Mouse (Mus musculus) forebrain, embryonic 10.5 days (tissue): ENCODE results near the gene Rcvrn. TPM values are rescaled to one million over a fixed set of nuclear protein-coding genes. Genes with fewer than 3 reads are reported as not detected.

ENCODE experiments used
- DNase-seq: peaks from one replicate; pipeline ENCODE4 v3.0.0-alpha.2; 2017; ENCODE audit warnings: low spot score; ENCODE audit errors: extremely low spot score
- H3K27ac ChIP-seq: fragments of 300-500 bp; sonication (generic); 2 replicates; pipeline ENCODE4 v1.5.1; 2016; ENCODE audit warnings: mild to moderate bottlenecking
- H3K27me3 ChIP-seq: fragments of 300-500 bp; sonication (generic); 2 replicates; pipeline ENCODE4 v1.6.1; 2016; ENCODE audit warnings: mild to moderate bottlenecking; ENCODE audit not compliant: poor library complexity, severe bottlenecking
- H3K36me3 ChIP-seq: fragments of 300-500 bp; sonication (generic); replicated peaks from 2 replicates; pipeline ENCODE4 v1.6.1; 2016; ENCODE audit warnings: mild to moderate bottlenecking, moderate library complexity
- H3K4me1 ChIP-seq: fragments of 300-500 bp; sonication (generic); 2 replicates; pipeline ENCODE4 v1.6.1; 2016
- H3K4me3 ChIP-seq: fragments of 300-500 bp; sonication (generic); 2 replicates; pipeline ENCODE4 v1.5.1; 2016; ENCODE audit warnings: mild to moderate bottlenecking, moderate library complexity
- H3K9me3 ChIP-seq: fragments of 300-500 bp; sonication (generic); 2 replicates; pipeline ENCODE4 v1.6.1; 2016; ENCODE audit warnings: mild to moderate bottlenecking, moderate library complexity
- WGBS: fragments of 180-500 bp; shearing (Covaris S2); methylation state at CpG from one replicate; pipeline ENCODE4 v1.1.7; 2016; 5-methylcytosine and 5-hydroxymethylcytosine counted together
- polyA plus RNA-seq: library from polyadenylated mRNA; unstranded; fragments of >200 nt; fragmentation: Nextera tagmentation; extraction: Ambion mirVana; gene quantifications from 2 replicates; pipeline ENCODE4 v1.2.1, GENCODE M21; 2016

Rcvrn gene
- polyA plus RNA-seq, 1 experiment from 2014 or later: not detected

DNA sequence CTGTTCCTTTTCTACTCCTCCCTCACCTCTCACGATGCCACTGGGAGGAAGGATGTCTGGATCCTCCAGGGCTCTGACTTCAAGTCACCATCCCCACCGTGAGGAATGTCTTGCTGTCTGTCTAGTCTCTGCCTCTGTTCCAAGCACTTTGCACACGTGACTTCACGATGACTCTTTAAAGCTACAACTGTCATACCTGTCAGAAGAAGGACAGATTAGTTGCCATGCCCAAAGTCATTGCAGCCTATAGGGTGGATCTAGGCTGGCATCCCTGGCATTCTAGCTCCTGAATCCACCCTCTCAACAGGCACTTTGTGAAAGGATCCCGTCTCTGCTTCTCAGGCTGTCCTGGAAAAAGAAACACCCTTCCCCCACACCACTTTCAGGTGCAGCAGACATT, 15.8 kb upstream of the Rcvrn start:
- H3K9me3 ChIP-seq: no peaks in the 10 kb centered on the region
- WGBS: 73% methylated on average over 5 of the region's 5 CpGs
- H3K27me3 ChIP-seq: no peaks in the 10 kb centered on the region
- no peaks in the 10 kb centered on the region for H3K4me1 ChIP-seq
- no peak for DNase-seq
- no peak overlapping the region for H3K27ac ChIP-seq
- no peak overlapping the region for H3K4me3 ChIP-seq
- H3K36me3 ChIP-seq: no peaks in the 10 kb centered on the region

DNA sequence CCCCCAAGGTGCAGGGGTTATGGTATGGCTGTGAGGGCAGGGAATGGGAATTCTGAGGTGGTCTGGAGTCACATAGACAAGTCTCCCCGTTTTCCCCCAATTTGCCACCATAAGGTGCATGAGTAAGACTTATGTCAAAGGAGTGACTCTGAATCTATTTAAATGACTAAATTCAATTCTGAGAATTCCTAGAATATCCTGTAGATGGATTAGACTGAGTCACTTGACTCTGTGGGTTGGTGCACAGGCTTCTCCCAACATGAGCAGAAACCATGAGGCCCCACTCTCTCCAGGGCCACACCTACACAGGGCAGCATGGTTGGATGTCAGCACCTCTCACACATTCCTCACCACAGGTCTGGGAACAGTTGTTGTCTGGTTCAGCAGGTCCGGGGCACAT, 15.2 kb upstream of the Rcvrn start:
- H3K27me3 ChIP-seq: no peaks in the 10 kb centered on the region
- no peaks in the 10 kb centered on the region for H3K9me3 ChIP-seq
- H3K27ac ChIP-seq: no peak overlapping the region
- H3K4me3 ChIP-seq: no peak overlapping the region
- no peaks in the 10 kb centered on the region for H3K36me3 ChIP-seq
- no peaks in the 10 kb centered on the region for H3K4me1 ChIP-seq
- 92% methylated on average over 2 of the region's 2 CpGs for WGBS
- no peak for DNase-seq

DNA sequence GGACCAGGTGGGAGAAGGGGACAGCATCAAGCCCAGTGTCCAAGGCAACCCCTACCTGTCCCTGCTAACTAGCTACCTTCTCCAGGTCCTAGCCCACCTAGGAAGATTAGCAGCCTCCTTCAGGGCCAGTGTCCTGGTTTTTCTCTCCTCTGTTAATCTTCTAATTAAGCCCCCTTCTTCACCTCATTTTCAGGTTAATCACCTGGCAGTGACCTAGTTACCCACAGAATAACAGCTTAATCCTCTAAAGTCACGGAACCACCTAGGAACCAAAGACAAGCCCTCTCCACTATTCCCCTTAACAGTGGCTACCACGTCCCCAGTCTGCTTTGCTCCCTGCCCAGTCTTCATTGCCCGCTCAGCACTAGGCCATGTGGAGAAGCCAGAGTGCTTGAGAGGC, 13.3 kb upstream of the Rcvrn start:
- Histone ChIP-seq H3K9me3 (no peaks in the 10 kb centered on the region), H3K4me3 (no peak overlapping the region), H3K36me3 (no peaks in the 10 kb centered on the region), H3K27ac (no peak overlapping the region), H3K27me3 (no peaks in the 10 kb centered on the region), H3K4me1 (0 out of 2 replicates have a peak, but pooled peaks cover 4% of the 10 kb centered on the region)
- 74% methylated on average over 3 of the region's 3 CpGs for WGBS
- no peak for DNase-seq

DNA sequence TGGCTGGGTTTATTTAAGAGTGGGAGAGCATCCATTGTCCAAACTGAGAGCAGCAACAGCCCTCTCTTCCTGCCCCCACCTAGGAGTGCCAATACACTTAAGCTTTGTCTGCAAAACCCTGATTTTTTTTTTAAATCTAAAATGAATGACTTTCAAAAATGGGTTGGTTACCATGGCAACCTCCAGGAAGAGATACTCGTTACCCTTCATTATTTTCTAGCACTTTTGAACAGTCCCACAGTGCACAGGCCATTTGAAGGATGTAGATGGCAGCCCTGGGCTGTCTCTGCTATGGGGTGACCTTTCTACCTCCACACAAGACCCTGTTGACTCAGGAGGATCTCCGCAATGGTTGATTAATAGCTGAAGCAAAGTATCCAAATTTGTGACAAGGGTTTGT, 9.0 kb upstream of the Rcvrn start:
- Histone ChIP-seq H3K4me1 (peaks cover 13% of the 10 kb centered on the region; the same call in 1 of the 2 replicates), H3K27ac (no peak overlapping the region), H3K4me3 (no peak overlapping the region), H3K9me3 (no peaks in the 10 kb centered on the region), H3K36me3 (no peaks in the 10 kb centered on the region), H3K27me3 (no peaks in the 10 kb centered on the region)
- WGBS: 77% methylated on average over 2 of the region's 2 CpGs
- no peak for DNase-seq

DNA sequence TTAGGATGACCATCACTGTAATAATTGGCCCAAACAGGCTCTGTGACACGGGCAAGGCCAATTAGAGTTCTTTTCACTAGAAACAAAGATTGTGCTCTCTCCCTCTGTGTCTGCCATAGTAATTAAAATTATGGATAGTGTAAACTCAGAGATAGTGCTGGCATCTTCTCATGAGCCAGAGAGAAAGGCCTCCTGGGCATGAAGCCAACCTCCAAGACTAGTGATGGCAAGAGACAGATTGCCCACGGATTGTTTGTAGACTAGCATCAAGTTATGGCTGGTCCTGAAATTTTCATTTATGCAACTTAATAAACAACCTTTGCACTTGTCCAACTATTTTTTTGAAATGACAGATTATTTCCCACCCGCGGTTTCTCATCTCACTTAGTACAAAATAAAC, 17.9 kb downstream of the Rcvrn start:
- H3K4me3 ChIP-seq: no peak overlapping the region
- H3K9me3 ChIP-seq: no peaks in the 10 kb centered on the region
- H3K36me3 ChIP-seq: no peaks in the 10 kb centered on the region
- no peaks in the 10 kb centered on the region for H3K27me3 ChIP-seq
- H3K4me1 ChIP-seq: no peaks in the 10 kb centered on the region
- 91% methylated on average over 4 of the region's 4 CpGs for WGBS
- H3K27ac ChIP-seq: no peak overlapping the region
- DNase-seq: no peak

DNA sequence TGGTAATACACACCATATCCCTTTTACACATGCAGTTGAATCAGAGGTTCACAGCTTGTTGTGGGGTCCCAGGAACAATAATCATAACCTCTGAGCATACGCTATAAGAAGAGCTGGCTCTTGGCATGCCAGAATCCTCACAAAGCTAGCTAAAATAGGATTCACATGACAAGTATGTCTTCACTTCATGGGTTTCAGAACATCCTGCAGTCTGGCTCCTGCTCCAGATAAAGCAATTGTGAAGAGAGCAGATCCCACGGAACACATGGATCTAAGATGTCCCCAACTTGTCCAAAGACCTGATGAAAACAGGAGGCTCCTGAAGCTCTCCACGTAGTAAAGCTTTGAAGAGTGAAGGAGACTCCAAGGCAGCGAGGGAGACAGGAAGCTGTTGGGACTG, 20.3 kb downstream of the Rcvrn start:
- no peak for DNase-seq
- Histone ChIP-seq H3K4me1 (no peaks in the 10 kb centered on the region), H3K4me3 (no peak overlapping the region), H3K27me3 (no peaks in the 10 kb centered on the region), H3K36me3 (no peaks in the 10 kb centered on the region), H3K9me3 (no peaks in the 10 kb centered on the region), H3K27ac (no peak overlapping the region)
- 90% methylated on average over 4 of the region's 4 CpGs for WGBS

DNA sequence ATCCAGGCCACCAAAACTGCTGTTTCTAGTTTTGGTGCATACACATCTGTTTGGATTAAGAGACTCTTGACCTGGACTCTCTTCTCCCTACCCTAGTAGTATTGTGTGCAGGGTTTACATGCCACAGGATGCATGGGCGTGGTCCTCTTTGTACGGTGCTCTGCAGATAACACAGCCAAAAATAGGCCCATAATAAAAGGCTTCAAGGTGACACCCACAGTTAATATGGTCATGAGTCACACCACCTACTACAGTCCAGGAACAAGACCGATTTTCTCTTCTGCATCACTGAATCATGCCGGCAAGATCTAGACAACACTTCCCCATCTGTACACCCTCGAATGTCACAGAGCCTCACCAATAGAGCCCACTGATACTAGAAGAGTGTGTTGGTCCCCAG, 26.4 kb downstream of the Rcvrn start:
- Histone ChIP-seq H3K36me3 (no peaks in the 10 kb centered on the region), H3K27me3 (no peaks in the 10 kb centered on the region), H3K9me3 (no peaks in the 10 kb centered on the region), H3K4me1 (no peaks in the 10 kb centered on the region), H3K27ac (no peak overlapping the region), H3K4me3 (no peak overlapping the region)
- WGBS: 89% methylated on average over 5 of the region's 5 CpGs
- DNase-seq: no peak

DNA sequence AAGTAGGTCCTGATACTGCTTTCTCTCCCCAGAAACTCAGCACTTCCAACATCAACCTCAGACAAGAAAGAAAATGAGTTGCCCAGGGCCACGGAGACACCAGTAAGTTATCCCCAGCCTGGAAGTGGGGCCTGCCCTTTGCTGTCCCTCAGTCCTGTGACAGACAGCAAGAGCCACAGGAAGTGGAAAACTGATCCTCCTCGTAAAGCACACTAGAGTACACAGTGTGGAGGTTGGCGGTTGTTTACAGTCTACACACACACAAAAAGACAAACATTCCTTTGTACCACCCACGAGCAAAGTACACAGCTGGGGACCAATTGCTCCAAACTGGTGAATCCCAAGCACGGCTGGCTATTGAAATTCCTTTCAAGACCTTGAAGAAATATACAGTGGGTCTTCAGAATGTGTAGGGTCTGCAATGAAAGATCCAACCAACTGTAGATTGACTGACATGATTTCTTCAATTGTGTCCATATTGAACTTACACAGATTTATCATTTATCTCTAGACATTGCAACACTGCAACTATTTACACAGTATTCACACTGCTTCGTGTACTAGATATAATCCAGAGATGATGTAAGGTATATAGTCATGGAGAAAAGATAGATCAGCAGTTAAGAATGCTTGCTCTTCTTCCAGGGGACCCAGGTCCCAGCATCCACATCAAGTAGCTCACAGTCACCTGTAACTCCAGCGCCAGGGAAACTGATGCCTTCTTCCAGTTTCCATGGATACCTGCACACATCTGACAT, 27.5 kb downstream of the Rcvrn start:
- Histone ChIP-seq H3K36me3 (no peaks in the 10 kb centered on the region), H3K9me3 (no peaks in the 10 kb centered on the region), H3K4me1 (no peaks in the 10 kb centered on the region), H3K27ac (no peak overlapping the region), H3K27me3 (no peaks in the 10 kb centered on the region), H3K4me3 (no peak overlapping the region)
- no peak for DNase-seq
- 75% methylated on average over 7 of the region's 7 CpGs for WGBS

DNA sequence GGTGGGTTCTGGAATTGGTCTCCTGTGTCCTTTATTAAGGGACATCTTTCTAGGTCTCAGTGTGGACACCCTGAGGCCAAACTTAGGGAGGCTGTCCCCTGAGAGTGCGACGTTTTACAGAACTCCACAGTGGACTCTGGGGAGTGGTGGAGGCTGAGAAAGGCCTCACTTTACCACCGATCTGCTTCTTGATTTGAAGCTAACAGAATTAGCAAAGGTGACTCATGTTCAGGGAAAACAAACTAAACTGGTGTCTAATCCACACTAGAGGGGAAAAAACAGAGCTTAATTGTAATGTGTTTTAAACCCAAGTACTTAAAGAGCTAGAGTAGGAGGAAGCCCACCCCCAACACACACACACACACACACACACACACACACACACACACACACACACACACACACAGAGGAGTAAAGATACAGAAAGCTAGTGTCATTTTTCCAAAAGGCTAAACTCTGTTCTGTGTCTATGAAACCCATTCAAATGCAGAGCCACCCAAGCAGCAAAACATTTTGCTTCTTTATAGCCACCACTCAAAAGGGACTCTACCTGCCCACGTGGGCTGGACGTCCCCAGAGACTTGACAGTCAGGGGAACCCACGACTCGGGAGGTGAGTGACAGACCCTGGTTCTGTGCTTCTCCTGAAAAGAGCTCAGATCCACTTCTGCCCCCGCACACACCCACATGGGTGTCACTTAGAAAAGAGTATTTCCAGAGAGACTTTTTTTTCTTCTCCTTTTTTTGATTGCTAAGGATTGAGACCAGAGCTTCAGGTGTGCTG, 28.3 kb downstream of the Rcvrn start:
- no peak for DNase-seq
- Histone ChIP-seq H3K4me1 (no peaks in the 10 kb centered on the region), H3K27ac (no peak overlapping the region), H3K4me3 (no peak overlapping the region), H3K9me3 (no peaks in the 10 kb centered on the region), H3K36me3 (no peaks in the 10 kb centered on the region), H3K27me3 (no peaks in the 10 kb centered on the region)
- WGBS: 80% methylated on average over 8 of the region's 8 CpGs

DNA sequence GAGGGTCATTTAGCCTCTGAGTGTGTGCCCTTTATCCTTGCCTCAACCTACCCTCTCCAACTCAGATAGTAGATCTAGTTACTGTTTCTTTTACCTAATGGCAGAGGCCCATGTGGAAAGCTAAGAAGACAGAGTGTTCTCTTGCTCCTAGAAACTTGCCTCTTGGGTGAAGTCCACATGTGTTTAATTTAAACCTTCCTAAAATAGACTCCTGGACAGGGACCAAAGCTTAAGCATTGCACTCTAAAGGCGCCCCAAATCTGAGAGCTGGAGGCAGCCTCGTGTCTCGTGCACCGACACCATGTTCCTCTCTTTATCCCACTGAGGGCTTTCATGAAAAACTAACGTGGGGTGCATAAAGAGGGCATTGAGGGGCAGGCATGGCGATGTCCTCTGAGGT, 32.0 kb downstream of the Rcvrn start:
- no peak for DNase-seq
- Histone ChIP-seq H3K27me3 (no peaks in the 10 kb centered on the region), H3K9me3 (no peaks in the 10 kb centered on the region), H3K4me1 (no peaks in the 10 kb centered on the region), H3K4me3 (no peak overlapping the region), H3K36me3 (no peaks in the 10 kb centered on the region), H3K27ac (no peak overlapping the region)
- 85% methylated on average over 6 of the region's 6 CpGs for WGBS

DNA sequence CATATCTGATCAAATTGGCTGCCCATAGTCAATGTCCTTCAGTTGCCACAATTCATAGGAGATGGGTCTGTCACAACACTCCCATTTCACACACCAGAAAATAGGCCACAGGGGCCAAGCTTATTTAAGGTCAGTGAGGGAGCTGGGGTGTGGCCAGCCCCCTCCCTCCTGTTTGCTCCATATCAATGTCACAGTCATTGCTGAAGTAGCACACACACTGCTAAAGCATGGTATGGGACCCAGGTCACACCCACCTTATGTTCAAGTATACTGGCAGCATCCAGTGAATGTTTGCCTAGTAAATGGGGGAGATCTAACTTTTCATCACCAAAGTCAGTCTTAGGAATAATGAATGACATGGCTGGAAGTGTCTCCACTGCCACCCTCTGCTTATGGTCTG, 33.6 kb downstream of the Rcvrn start:
- H3K27me3 ChIP-seq: no peaks in the 10 kb centered on the region
- H3K36me3 ChIP-seq: no peaks in the 10 kb centered on the region
- no peak overlapping the region for H3K4me3 ChIP-seq
- no peaks in the 10 kb centered on the region for H3K4me1 ChIP-seq
- no peak for DNase-seq
- H3K9me3 ChIP-seq: no peaks in the 10 kb centered on the region
- no peak overlapping the region for H3K27ac ChIP-seq

DNA sequence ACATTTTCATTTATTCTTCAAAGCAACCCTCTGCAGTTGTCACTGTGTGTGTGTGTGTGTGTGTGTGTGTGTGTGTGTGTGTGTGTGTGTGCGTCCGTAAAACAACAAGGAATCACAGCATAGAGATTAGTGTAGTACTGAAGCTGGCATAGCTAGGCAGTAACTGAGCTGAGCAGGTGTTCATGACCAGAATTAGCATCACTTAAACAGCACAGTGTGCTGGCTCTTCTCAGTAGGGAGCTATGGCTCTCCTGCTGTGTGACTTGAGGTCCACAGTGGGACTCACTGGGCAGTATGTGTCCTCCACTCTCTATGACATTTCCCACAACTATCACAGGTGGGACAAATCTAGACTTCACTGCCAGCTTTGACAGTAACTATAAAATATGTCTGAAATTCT, 35.9 kb downstream of the Rcvrn start:
- Histone ChIP-seq H3K27me3 (no peaks in the 10 kb centered on the region), H3K4me3 (no peak overlapping the region), H3K27ac (no peak overlapping the region), H3K4me1 (no peaks in the 10 kb centered on the region), H3K36me3 (no peaks in the 10 kb centered on the region), H3K9me3 (no peaks in the 10 kb centered on the region)
- WGBS: 100% methylated on average over 2 of the region's 2 CpGs
- no peak for DNase-seq

DNA sequence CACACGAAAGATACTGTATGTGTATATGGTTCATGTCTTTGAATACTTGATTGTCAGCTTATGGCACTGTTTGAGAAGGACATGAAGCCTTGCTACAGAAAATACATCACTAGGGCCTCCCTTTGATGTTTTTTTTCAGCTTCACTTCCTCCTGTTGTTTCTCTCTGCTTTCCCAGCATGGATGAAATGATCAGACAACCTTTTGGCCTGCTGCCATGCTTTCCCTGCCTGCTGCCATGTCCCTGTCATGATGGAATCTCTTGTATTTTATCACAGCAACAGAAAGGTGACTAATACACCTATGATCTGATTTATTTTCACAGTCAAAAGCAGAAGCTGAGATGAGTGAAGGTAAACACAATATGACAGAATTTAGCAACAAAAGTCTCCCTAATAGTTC, 38.6 kb downstream of the Rcvrn start:
- no peak for DNase-seq
- Histone ChIP-seq H3K9me3 (no peaks in the 10 kb centered on the region), H3K36me3 (no peaks in the 10 kb centered on the region), H3K27ac (no peak overlapping the region), H3K27me3 (no peaks in the 10 kb centered on the region), H3K4me1 (no peaks in the 10 kb centered on the region), H3K4me3 (no peak overlapping the region)
- WGBS: 86% methylated on average over 1 of the region's 1 CpGs
